Mouse (Mus musculus): ENCODE measurements around the gene Stag1. TPM values are rescaled to one million over a fixed set of nuclear protein-coding genes. Genes with fewer than 3 reads are reported as not detected.
A peak's percentile ranks its signal among the peaks of the same experiment; 100 is the strongest.

Stag1 gene
- polyA plus RNA-seq, 1 experiment from 2014 or later, result 36.4 TPM

DNA sequence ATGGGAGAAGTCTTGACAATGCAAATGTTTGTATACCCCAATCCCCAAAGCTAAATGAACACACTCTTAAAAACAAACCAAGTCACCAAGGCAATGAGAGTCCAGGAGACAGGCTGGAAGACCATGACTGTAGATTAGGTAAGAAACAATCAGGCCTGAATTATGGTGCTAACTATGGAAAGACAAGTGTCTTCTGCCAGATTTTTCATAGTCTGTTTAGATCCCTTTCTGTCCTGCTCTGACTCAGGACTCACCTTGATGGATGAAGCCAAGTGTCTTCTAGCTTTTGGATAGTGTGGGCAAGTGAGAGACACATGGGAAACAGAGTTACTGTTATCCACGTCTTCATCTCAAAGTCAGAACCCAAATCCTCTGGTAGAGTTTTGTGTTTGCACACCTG, 26.1 kb upstream of the Stag1 start:
- Histone ChIP-seq H3K4me2 (ENCODE audit: low read length) (peak overlapping the region; percentile 83), H3K27me3 (replicated peaks; ENCODE audit: control insufficient read depth, insufficient read depth, low read length) (no peaks in the 10 kb centered on the region), H3K4me1 (ENCODE audit: control insufficient read depth, insufficient read depth, low read length) (peaks cover 5% of the 10 kb centered on the region; the same call in 1 of the 2 replicates), H3K9ac (ENCODE audit: low read length) (no peak overlapping the region), H3K4me3 (ENCODE audit: low read depth, low read length) (no peak overlapping the region), H3K27ac (ENCODE audit: low read depth, low read length) (no peak overlapping the region), H3K9me3 (replicated peaks; ENCODE audit: control insufficient read depth, low read length) (no peaks in the 10 kb centered on the region), H3K36me3 (ENCODE audit: control insufficient read depth, insufficient read depth, low read length) (no peaks in the 10 kb centered on the region)
- DNase-seq (ENCODE audit: low spot score), result no peak
- 86% methylated on average over 1 of the region's 1 CpGs for WGBS
- ATAC-seq, result no peak

DNA sequence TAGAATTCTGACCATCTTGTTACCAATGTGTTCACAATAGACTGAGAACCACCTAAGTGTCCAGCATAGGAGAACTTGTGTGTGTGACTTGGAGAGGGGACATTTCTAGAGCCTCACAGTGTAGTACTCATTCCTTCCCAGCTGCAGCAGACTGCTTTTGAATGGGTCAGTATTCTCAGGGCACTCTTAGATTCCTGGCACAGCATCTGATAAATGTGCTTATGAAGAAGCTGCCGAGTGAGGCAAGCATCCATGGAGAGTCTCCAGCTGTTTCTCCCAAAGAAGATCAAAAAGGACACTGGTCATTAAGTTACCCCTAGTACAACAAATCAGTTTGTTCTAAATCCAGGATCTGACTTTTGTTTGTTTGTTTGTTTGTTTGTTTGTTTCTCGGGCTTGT, 24.3 kb upstream of the Stag1 start:
- Histone ChIP-seq H3K36me3 (ENCODE audit: control insufficient read depth, insufficient read depth, low read length) (no peaks in the 10 kb centered on the region), H3K9me3 (replicated peaks; ENCODE audit: control insufficient read depth, low read length) (no peaks in the 10 kb centered on the region), H3K4me3 (ENCODE audit: low read depth, low read length) (no peak overlapping the region), H3K4me1 (ENCODE audit: control insufficient read depth, insufficient read depth, low read length) (peaks cover 5% of the 10 kb centered on the region; the same call in 1 of the 2 replicates), H3K27ac (ENCODE audit: low read depth, low read length) (no peak overlapping the region), H3K4me2 (ENCODE audit: low read length) (no peak overlapping the region), H3K27me3 (replicated peaks; ENCODE audit: control insufficient read depth, insufficient read depth, low read length) (no peaks in the 10 kb centered on the region), H3K9ac (ENCODE audit: low read length) (no peak overlapping the region)
- 82% methylated on average over 2 of the region's 2 CpGs for WGBS
- no peak for DNase-seq (ENCODE audit: low spot score)
- ATAC-seq, result no peak

DNA sequence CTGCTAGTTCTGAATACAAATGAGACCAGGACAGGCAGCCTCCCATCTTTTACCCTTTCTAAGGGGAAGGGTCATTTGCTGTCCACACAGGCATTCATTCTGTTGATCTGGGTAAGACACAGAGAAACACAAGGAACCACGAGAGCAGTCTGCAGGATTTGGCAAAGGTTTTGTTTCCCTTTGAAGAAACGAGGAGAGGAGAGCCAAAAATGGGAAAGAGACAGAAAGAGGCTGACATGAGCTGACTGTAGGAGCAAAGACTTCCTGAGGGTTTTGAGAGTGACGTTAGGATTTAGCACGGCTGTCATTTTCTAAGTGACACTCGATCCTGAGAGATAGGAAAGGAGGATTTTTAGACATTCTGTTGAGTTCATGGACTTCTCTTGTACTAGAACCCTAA, 23.7 kb upstream of the Stag1 start:
- H3K4me2 ChIP-seq (ENCODE audit: low read length), result no peak overlapping the region
- no peaks in the 10 kb centered on the region for H3K9me3 ChIP-seq (replicated peaks; ENCODE audit: control insufficient read depth, low read length)
- peaks cover 5% of the 10 kb centered on the region; the same call in 1 of the 2 replicates for H3K4me1 ChIP-seq (ENCODE audit: control insufficient read depth, insufficient read depth, low read length)
- no peak overlapping the region for H3K9ac ChIP-seq (ENCODE audit: low read length)
- no peak overlapping the region for H3K4me3 ChIP-seq (ENCODE audit: low read depth, low read length)
- no peak for ATAC-seq
- H3K27ac ChIP-seq (ENCODE audit: low read depth, low read length), result no peak overlapping the region
- 52% methylated on average over 5 of the region's 5 CpGs for WGBS
- DNase-seq (ENCODE audit: low spot score), result no peak
- H3K36me3 ChIP-seq (ENCODE audit: control insufficient read depth, insufficient read depth, low read length), result no peaks in the 10 kb centered on the region
- H3K27me3 ChIP-seq (replicated peaks; ENCODE audit: control insufficient read depth, insufficient read depth, low read length), result no peaks in the 10 kb centered on the region

DNA sequence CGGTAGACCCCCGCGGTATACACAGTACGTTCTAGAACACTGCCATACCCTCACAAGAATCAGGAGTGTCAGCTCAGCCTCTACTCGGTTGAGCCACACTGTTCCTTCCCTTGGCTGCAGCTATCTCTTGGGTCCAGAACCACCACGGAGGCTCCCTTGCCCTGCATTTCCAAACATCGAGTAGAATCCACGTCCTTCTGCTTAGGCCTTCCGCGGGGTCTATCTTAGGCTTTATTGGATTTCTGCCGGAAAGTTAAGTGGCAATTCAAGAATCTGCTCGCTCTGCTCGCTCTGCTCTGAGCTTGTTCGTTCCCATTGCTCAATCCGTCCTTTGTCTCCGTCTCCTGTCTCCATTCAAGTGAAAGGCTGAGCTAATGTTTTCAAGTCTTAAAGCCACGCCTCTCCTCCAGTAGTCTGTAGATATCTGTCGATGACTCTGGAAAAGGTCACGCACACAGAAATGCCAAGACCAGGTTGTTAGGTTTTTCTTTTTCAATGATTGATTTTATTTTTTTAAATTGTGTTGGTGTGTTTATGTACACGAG, 17.3 kb upstream of the Stag1 start:
- Histone ChIP-seq H3K27ac (ENCODE audit: low read depth, low read length) (no peak overlapping the region), H3K9me3 (replicated peaks; ENCODE audit: control insufficient read depth, low read length) (no peaks in the 10 kb centered on the region), H3K36me3 (ENCODE audit: control insufficient read depth, insufficient read depth, low read length) (no peaks in the 10 kb centered on the region), H3K9ac (ENCODE audit: low read length) (no peak overlapping the region), H3K27me3 (replicated peaks; ENCODE audit: control insufficient read depth, insufficient read depth, low read length) (no peaks in the 10 kb centered on the region), H3K4me2 (ENCODE audit: low read length) (peak overlapping the region; percentile 14; the same call in 1 of the 2 replicates), H3K4me3 (ENCODE audit: low read depth, low read length) (no peak overlapping the region), H3K4me1 (ENCODE audit: control insufficient read depth, insufficient read depth, low read length) (peaks cover 11% of the 10 kb centered on the region)
- 29% methylated on average over 20 of the region's 20 CpGs for WGBS
- DNase-seq (ENCODE audit: low spot score) (peak; percentile 60), ATAC-seq (no peak)

DNA sequence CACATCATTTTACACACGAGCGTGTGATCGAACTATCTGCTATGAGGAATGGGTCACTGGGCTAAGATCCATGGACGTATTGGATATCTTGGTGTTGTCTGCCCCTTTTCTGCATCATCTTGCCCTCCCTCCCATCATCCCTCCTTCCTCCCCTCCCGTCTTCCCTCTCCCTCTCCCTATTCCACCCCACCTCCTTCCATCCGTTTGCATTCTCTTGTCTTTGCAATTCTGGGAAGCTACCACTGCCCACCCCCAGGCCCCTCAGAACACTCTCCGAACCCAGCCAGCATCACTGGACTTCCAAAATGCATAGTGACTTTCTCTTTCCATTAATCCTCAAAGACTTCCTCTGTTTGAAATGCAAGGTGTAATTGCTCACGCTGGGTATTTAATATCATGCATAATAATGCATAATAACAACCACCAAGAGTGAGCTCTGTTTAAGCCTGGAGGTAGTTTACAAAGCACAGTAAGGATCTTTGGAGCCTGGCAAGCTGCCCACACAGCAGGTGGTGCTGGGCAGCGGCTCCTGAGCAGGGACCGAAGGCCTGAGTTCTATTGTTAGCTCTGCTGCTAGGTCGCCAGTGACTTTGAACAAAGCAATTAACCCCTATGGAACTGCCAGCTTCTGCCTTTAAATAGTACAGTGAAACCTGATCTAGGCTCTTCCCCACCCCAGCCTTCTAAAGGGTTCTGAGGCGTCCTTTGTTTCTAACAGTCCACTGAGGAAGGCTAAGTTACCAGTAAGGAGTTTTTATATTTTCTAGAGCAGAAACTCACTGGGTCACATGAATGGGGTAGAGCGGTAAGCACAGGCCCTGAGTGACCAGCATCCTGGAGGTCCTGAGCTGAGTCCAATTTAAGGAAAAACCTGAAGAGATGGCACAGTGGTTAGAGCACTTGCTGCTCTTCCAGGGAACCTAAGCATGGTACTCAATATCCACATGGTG, 15.8 kb upstream of the Stag1 start:
- Histone ChIP-seq H3K27ac (ENCODE audit: low read depth, low read length) (peak overlapping the region; percentile 46; the same call in 1 of the 2 replicates), H3K4me2 (ENCODE audit: low read length) (no peak overlapping the region)

DNA sequence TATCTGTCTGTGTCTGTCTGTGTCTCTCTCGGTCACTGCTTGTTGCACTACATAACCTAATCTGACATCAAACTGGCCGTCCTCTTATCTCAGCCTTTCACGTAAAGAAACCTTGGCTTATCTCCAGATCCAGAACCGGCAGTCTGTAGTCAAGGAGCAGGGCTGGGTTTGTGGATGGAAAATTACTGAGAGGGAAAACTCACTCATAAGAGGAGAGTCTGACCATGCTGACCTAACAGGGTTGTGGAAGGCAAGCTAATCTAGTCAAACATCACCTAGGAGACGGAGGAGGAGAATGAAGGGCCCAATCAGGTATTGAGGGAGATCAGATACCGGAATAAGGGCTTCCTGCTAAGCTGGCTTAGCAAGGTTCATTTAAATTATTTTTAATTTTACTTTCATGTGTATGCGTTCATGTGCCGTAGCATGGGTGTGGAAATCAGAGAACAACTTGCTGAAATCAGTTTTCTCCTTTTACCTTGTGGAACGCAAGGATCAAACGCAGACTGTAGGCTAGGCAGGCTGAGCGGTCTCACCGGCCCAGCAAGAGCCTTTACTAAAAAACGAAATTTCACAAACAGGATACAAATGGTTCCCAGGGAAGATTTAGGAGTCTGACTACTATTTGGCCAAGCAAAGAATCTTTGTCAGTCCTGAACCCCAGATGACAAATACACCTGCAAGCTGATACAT, 14.6 kb upstream of the Stag1 start:
- Histone ChIP-seq H3K27me3 (replicated peaks; ENCODE audit: control insufficient read depth, insufficient read depth, low read length) (no peaks in the 10 kb centered on the region), H3K36me3 (ENCODE audit: control insufficient read depth, insufficient read depth, low read length) (no peaks in the 10 kb centered on the region), H3K9ac (ENCODE audit: low read length) (no peak overlapping the region), H3K4me2 (ENCODE audit: low read length) (no peak overlapping the region), H3K4me1 (ENCODE audit: control insufficient read depth, insufficient read depth, low read length) (peaks cover 11% of the 10 kb centered on the region), H3K4me3 (ENCODE audit: low read depth, low read length) (no peak overlapping the region), H3K27ac (ENCODE audit: low read depth, low read length) (no peak overlapping the region), H3K9me3 (replicated peaks; ENCODE audit: control insufficient read depth, low read length) (no peaks in the 10 kb centered on the region)
- WGBS, result 50% methylated on average over 13 of the region's 13 CpGs
- DNase-seq (ENCODE audit: low spot score), result no peak
- no peak for ATAC-seq

More for the DNA sequence above, 15.8 kb upstream of the Stag1 start:
- H3K4me3 ChIP-seq (ENCODE audit: low read depth, low read length), result no peak overlapping the region
- WGBS, result 17% methylated on average over 13 of the region's 13 CpGs
- no peak overlapping the region for H3K9ac ChIP-seq (ENCODE audit: low read length)
- DNase-seq (ENCODE audit: low spot score), result peak; percentile 78
- peak; percentile 82 for ATAC-seq
- H3K36me3 ChIP-seq (ENCODE audit: control insufficient read depth, insufficient read depth, low read length), result no peaks in the 10 kb centered on the region
- no peaks in the 10 kb centered on the region for H3K27me3 ChIP-seq (replicated peaks; ENCODE audit: control insufficient read depth, insufficient read depth, low read length)
- H3K9me3 ChIP-seq (replicated peaks; ENCODE audit: control insufficient read depth, low read length), result no peaks in the 10 kb centered on the region
- peaks cover 11% of the 10 kb centered on the region for H3K4me1 ChIP-seq (ENCODE audit: control insufficient read depth, insufficient read depth, low read length)

DNA sequence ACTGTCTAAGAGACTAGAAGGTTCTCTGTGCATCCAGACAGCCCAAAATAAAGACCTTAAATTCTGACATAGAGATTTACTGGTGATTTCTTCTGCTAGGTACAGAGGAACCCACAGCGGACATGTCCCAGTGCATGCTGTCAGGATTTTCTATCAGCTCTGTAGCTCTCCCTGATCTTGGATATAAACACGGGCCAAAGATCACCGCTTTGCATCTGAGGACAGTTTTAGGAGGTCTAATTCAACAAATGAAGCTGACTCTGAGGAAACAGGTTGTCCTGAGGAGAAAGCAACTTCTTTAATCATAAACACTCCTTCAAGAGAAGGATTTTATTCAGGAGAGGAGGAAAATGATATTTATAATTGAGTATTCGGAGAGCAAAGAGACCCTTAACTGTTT, 13.6 kb upstream of the Stag1 start:
- Histone ChIP-seq H3K9me3 (replicated peaks; ENCODE audit: control insufficient read depth, low read length) (no peaks in the 10 kb centered on the region), H3K27ac (ENCODE audit: low read depth, low read length) (no peak overlapping the region), H3K36me3 (ENCODE audit: control insufficient read depth, insufficient read depth, low read length) (no peaks in the 10 kb centered on the region), H3K4me2 (ENCODE audit: low read length) (no peak overlapping the region), H3K4me3 (ENCODE audit: low read depth, low read length) (no peak overlapping the region), H3K27me3 (replicated peaks; ENCODE audit: control insufficient read depth, insufficient read depth, low read length) (no peaks in the 10 kb centered on the region), H3K4me1 (ENCODE audit: control insufficient read depth, insufficient read depth, low read length) (peaks cover 11% of the 10 kb centered on the region), H3K9ac (ENCODE audit: low read length) (no peak overlapping the region)
- ATAC-seq, result no peak
- no peak for DNase-seq (ENCODE audit: low spot score)
- WGBS, result 90% methylated on average over 4 of the region's 4 CpGs

DNA sequence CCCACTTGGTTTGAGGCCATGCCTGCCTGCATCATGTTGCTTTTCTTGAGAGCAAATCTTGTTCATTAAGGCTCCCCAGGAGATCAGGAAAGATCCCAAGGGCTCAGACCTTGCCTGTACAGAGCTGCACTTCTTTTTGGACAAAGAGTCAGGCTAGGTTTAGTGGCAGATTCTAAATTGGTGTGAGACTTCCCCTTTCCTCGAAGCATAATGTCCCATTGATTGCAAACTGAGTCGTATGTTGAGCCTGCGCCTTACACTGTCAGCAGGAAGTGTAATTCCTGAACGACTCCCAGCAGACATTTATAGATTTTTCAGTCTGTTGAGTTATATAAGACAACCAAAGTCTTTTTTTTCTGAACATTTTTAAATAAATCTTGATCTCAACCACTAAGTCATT, 7.1 kb upstream of the Stag1 start:
- DNase-seq (ENCODE audit: low spot score), result no peak
- WGBS, result 76% methylated on average over 4 of the region's 4 CpGs
- H3K27me3 ChIP-seq (replicated peaks; ENCODE audit: control insufficient read depth, insufficient read depth, low read length), result no peaks in the 10 kb centered on the region
- ATAC-seq, result no peak
- no peaks in the 10 kb centered on the region for H3K4me1 ChIP-seq (ENCODE audit: control insufficient read depth, insufficient read depth, low read length)
- H3K9me3 ChIP-seq (replicated peaks; ENCODE audit: control insufficient read depth, low read length), result no peaks in the 10 kb centered on the region
- H3K9ac ChIP-seq (ENCODE audit: low read length), result no peak overlapping the region
- no peaks in the 10 kb centered on the region for H3K36me3 ChIP-seq (ENCODE audit: control insufficient read depth, insufficient read depth, low read length)
- H3K4me2 ChIP-seq (ENCODE audit: low read length), result no peak overlapping the region
- no peak overlapping the region for H3K27ac ChIP-seq (ENCODE audit: low read depth, low read length)
- H3K4me3 ChIP-seq (ENCODE audit: low read depth, low read length), result no peak overlapping the region
